Mouse (Mus musculus) limb, embryonic 15.5 days (tissue): ENCODE measurements around the gene Zcchc9. TPM values are rescaled to one million over a fixed set of nuclear protein-coding genes. Genes with fewer than 3 reads are reported as not detected.
"Not testable (repeated sequence)": the region's sequence is repeated elsewhere in the genome, so short reads cannot be mapped to it uniquely, and the experiment has no call there.

Source experiments
- ATAC-seq: fragments of 200-750 bp; cut with Nextera tagmentation; 2 replicates; pipeline ENCODE4 v1.8.0; 2017; ENCODE audit warnings: low read depth, moderate TSS enrichment; ENCODE audit not compliant: insufficient number of reproducible peaks, low FRiP score, low TSS enrichment
- H3K27ac ChIP-seq: fragments of 300-500 bp; sonication (generic); 2 replicates; pipeline ENCODE4 v1.5.1; 2015; ENCODE audit warnings: moderate library complexity, mild to moderate bottlenecking, inconsistent platforms
- H3K27me3 ChIP-seq: fragments of 300-500 bp; sonication (generic); 2 replicates; pipeline ENCODE4 v1.6.1; 2015; ENCODE audit warnings: inconsistent platforms
- H3K36me3 ChIP-seq: fragments of 300-500 bp; sonication (generic); 2 replicates; pipeline ENCODE4 v1.6.1; 2015; ENCODE audit warnings: inconsistent platforms
- H3K4me1 ChIP-seq: fragments of 300-500 bp; sonication (generic); 2 replicates; pipeline ENCODE4 v1.6.1; 2015; ENCODE audit warnings: inconsistent platforms
- H3K4me2 ChIP-seq: fragments of 300-500 bp; sonication (generic); 2 replicates; pipeline ENCODE4 v1.6.1; 2015; ENCODE audit warnings: mild to moderate bottlenecking, inconsistent platforms
- H3K4me3 ChIP-seq: fragments of 300-500 bp; sonication (generic); 2 replicates; pipeline ENCODE4 v1.5.1; 2015; ENCODE audit warnings: mild to moderate bottlenecking, inconsistent platforms
- H3K9ac ChIP-seq: fragments of 300-500 bp; sonication (generic); 2 replicates; pipeline ENCODE4 v1.6.1; 2015; ENCODE audit warnings: inconsistent platforms
- H3K9me3 ChIP-seq: fragments of 300-500 bp; sonication (generic); 2 replicates; pipeline ENCODE4 v1.6.1; 2016; ENCODE audit warnings: inconsistent platforms
- whole genome bisulfite sequencing: fragments of 180-500 bp; shearing (Covaris S2); methylation state at CpG from one replicate; pipeline ENCODE4 v1.1.7; 2015; 5-methylcytosine and 5-hydroxymethylcytosine counted together
- polyA plus RNA-seq: library from polyadenylated mRNA; unstranded; fragments of >200 nt; fragmentation: Nextera tagmentation; extraction: Ambion mirVana; gene quantifications from 2 replicates; pipeline ENCODE4 v1.2.1, GENCODE M21; 2015

Zcchc9 gene
- polyA plus RNA-seq, 1 experiment from 2014 or later = 30.8 TPM

- no peak overlapping the region for H3K27ac ChIP-seq
- no peak overlapping the region for H3K4me3 ChIP-seq
- H3K27me3 ChIP-seq = no peaks in the 10 kb centered on the region
- WGBS = 89% methylated on average over 6 of the region's 6 CpGs
- no peaks in the 10 kb centered on the region for H3K9me3 ChIP-seq
- H3K36me3 ChIP-seq = peaks cover 61% of the 10 kb centered on the region
- no peak for ATAC-seq
- no peak overlapping the region for H3K9ac ChIP-seq
- H3K4me2 ChIP-seq = no peak overlapping the region
- 0 out of 2 replicates have a peak, but pooled peaks cover 3% of the 10 kb centered on the region for H3K4me1 ChIP-seq
Observed at GRCm38 (mm10) chr13:91796003-91796402, 11.5 kb downstream of the Zcchc9 start.

- H3K36me3 ChIP-seq = peaks cover 57% of the 10 kb centered on the region
- no peaks in the 10 kb centered on the region for H3K27me3 ChIP-seq
- no peak overlapping the region for H3K4me2 ChIP-seq
- 0 out of 2 replicates have a peak, but pooled peaks cover 3% of the 10 kb centered on the region for H3K4me1 ChIP-seq
- no peak overlapping the region for H3K9ac ChIP-seq
- H3K4me3 ChIP-seq = no peak overlapping the region
- H3K27ac ChIP-seq = no peak overlapping the region
- WGBS = 93% methylated on average over 10 of the region's 10 CpGs
- no peak for ATAC-seq
- no peaks in the 10 kb centered on the region for H3K9me3 ChIP-seq
Observed at GRCm38 (mm10) chr13:91795593-91795992, 11.9 kb downstream of the Zcchc9 start.

GRCm38 (mm10) chr13:91794926-91795436 lies 12.5 kb downstream of the Zcchc9 start:
- no peak overlapping the region for H3K9ac ChIP-seq
- no peak for ATAC-seq
- peaks cover 51% of the 10 kb centered on the region for H3K36me3 ChIP-seq
- H3K9me3 ChIP-seq = no peaks in the 10 kb centered on the region
- H3K4me1 ChIP-seq = 0 out of 2 replicates have a peak, but pooled peaks cover 3% of the 10 kb centered on the region
- no peak overlapping the region for H3K4me3 ChIP-seq
- H3K27me3 ChIP-seq = no peaks in the 10 kb centered on the region
- no peak overlapping the region for H3K27ac ChIP-seq
- H3K4me2 ChIP-seq = no peak overlapping the region
- 93% methylated on average over 13 of the region's 13 CpGs for WGBS

- no peak for ATAC-seq
- H3K9ac ChIP-seq = no peak overlapping the region
Observed at GRCm38 (mm10) chr13:91792035-91792434, 15.5 kb downstream of the Zcchc9 start.

GRCm38 (mm10) chr13:91779892-91780291 lies 27.6 kb downstream of the Zcchc9 start:
- Histone ChIP-seq H3K36me3 (no peaks in the 10 kb centered on the region), H3K4me3 (no peak overlapping the region), H3K27ac (no peak overlapping the region), H3K4me1 (no peaks in the 10 kb centered on the region), H3K9ac (no peak overlapping the region), H3K9me3 (no peaks in the 10 kb centered on the region), H3K27me3 (no peaks in the 10 kb centered on the region), H3K4me2 (no peak overlapping the region)
- no peak for ATAC-seq

More at GRCm38 (mm10) chr13:91792035-91792434, 15.5 kb downstream of the Zcchc9 start:
- peaks cover 21% of the 10 kb centered on the region for H3K36me3 ChIP-seq
- WGBS = 25% methylated on average over 1 of the region's 1 CpGs
- no peaks in the 10 kb centered on the region for H3K9me3 ChIP-seq
- H3K4me2 ChIP-seq = no peak overlapping the region
- H3K4me1 ChIP-seq = 0 out of 2 replicates have a peak, but pooled peaks cover 3% of the 10 kb centered on the region
- no peak overlapping the region for H3K27ac ChIP-seq
- no peaks in the 10 kb centered on the region for H3K27me3 ChIP-seq
- no peak overlapping the region for H3K4me3 ChIP-seq

- Histone ChIP-seq H3K4me3 (no peak overlapping the region), H3K4me2 (no peak overlapping the region), H3K36me3 (no peaks in the 10 kb centered on the region), H3K27ac (no peak overlapping the region), H3K4me1 (no peaks in the 10 kb centered on the region), H3K9ac (no peak overlapping the region), H3K9me3 (no peaks in the 10 kb centered on the region), H3K27me3 (no peaks in the 10 kb centered on the region)
- no peak for ATAC-seq
- 95% methylated on average over 5 of the region's 5 CpGs for WGBS
Observed at GRCm38 (mm10) chr13:91778092-91778491, 29.4 kb downstream of the Zcchc9 start.

GRCm38 (mm10) chr13:91768683-91769651 lies 38.5 kb downstream of the Zcchc9 start:
- Histone ChIP-seq H3K9me3 (no peaks in the 10 kb centered on the region), H3K9ac (no peak overlapping the region), H3K4me1 (no peaks in the 10 kb centered on the region), H3K27ac (no peak overlapping the region), H3K4me2 (no peak overlapping the region), H3K27me3 (no peaks in the 10 kb centered on the region), H3K4me3 (no peak overlapping the region), H3K36me3 (no peaks in the 10 kb centered on the region)
- ATAC-seq = no peak
- WGBS = 70% methylated on average over 9 of the region's 9 CpGs

GRCm38 (mm10) chr13:91765627-91766026 lies 41.9 kb downstream of the Zcchc9 start:
- Histone ChIP-seq H3K27ac (no peak overlapping the region), H3K27me3 (no peaks in the 10 kb centered on the region), H3K4me2 (no peak overlapping the region), H3K4me3 (no peak overlapping the region), H3K36me3 (no peaks in the 10 kb centered on the region), H3K9ac (no peak overlapping the region), H3K4me1 (no peaks in the 10 kb centered on the region), H3K9me3 (no peaks in the 10 kb centered on the region)
- ATAC-seq = no peak
- WGBS = 94% methylated on average over 4 of the region's 4 CpGs

- not testable (repeated sequence) for H3K9me3 ChIP-seq, H3K27me3 ChIP-seq, H3K4me3 ChIP-seq, H3K9ac ChIP-seq, ATAC-seq, H3K4me1 ChIP-seq, H3K4me2 ChIP-seq, H3K27ac ChIP-seq, H3K36me3 ChIP-seq
- 90% methylated on average over 3 of the region's 3 CpGs for WGBS
Observed at GRCm38 (mm10) chr13:91763654-91764053, 43.9 kb downstream of the Zcchc9 start.

GRCm38 (mm10) chr13:91761654-91762445 lies 45.7 kb downstream of the Zcchc9 start:
- no peaks in the 10 kb centered on the region for H3K36me3 ChIP-seq
- WGBS = 86% methylated on average over 6 of the region's 6 CpGs
- no peaks in the 10 kb centered on the region for H3K27me3 ChIP-seq
- no peak overlapping the region for H3K9ac ChIP-seq
- H3K27ac ChIP-seq = no peak overlapping the region
- no peaks in the 10 kb centered on the region for H3K9me3 ChIP-seq
- no peak for ATAC-seq
- no peak overlapping the region for H3K4me3 ChIP-seq
- H3K4me1 ChIP-seq = no peaks in the 10 kb centered on the region
- no peak overlapping the region for H3K4me2 ChIP-seq

GRCm38 (mm10) chr13:91760302-91761050 lies 47.0 kb downstream of the Zcchc9 start:
- Histone ChIP-seq H3K9ac (no peak overlapping the region), H3K27ac (no peak overlapping the region), H3K36me3 (no peaks in the 10 kb centered on the region), H3K4me3 (no peak overlapping the region), H3K27me3 (no peaks in the 10 kb centered on the region), H3K4me2 (no peak overlapping the region), H3K9me3 (no peaks in the 10 kb centered on the region), H3K4me1 (no peaks in the 10 kb centered on the region)
- WGBS = 89% methylated on average over 8 of the region's 8 CpGs
- no peak for ATAC-seq
